Mouse (Mus musculus): Measurements from ENCODE around the gene Derl3.
"Not testable (repeated sequence)": the region's sequence is repeated elsewhere in the genome, so short reads cannot be mapped to it uniquely, and the experiment has no call there.

The Derl3 gene

DNA sequence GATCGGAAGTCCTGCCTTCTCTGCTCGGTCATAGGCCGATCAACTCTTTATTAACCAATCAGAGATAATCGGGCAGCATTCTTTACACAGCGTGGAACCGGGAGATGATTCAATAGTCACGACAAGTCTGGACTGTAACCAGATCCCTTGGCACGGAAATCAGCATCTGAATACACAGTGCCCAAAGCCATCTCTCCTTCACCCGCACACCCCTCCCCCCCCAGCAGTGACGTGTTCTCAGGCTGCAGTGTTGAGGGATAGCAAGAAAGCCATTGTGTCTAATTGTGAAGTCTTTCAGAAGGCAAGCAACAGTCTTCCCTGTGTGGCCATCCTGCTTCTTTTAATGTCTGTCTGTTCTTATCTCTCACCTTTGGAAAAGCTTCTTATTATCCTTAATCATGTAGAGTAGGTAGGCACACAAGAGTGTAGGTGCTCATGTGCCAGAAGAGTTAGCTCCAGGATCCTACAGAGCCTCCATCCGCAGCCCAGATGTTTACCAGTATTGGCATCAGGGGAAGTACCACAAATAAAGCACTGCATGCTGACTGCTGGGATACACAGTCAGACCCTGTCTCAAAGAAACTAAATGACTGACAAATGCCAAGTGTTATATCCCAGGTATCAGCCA is 20.2 kb upstream of the Derl3 start:
- peak; percentile 80 for ATAC-seq (ENCODE audit: low TSS enrichment)

DNA sequence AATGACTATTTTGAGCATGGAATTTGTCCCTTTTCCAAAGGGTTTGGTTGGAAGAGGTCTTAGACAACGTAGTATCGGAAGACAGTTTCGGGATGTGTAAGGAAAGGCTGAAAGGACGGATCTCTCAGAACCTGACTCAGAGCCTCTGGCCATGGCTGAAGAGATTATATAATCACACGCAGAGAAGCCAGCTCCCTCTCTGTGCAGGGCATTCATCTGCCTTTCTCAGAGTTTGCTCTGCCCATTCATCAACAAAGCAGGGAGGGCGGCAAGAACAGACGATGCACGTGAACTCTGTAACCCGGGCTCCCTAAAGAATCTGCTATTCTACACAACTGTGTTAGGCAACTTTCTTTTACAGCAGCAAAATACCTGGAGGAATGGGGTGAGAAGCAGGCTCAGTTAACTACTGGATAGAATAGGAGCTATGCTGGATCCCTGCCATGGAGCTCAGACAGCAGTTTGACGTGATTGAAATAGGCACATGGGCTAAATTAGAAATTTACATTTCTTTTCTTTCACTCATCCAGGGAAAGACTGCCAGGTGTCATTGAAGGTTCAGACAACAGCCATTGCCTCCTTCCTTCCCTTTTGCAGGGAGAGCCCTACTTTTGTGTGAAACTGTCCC is 19.6 kb upstream of the Derl3 start:
- peak; percentile 60 for ATAC-seq (ENCODE audit: low TSS enrichment)

DNA sequence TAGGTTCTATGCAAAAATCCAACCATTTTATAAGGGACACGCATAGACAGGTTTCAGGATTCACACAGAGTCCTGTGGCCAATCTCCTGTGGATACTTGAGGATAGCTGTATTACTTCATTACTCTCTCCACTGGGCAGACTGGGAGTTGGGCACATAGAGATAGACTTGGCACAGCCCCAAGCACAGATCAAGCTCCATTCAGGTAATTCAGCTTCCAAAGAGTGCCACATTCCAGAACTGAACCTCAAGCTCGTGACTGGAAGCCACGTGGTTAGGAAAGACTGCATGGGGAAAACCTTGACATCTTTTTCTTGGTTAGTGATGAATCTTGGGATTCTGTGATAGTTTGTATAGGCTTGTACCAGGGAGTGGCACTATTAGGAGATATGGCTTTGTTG is 14.4 kb upstream of the Derl3 start:
- no peak for ATAC-seq (ENCODE audit: low TSS enrichment)

DNA sequence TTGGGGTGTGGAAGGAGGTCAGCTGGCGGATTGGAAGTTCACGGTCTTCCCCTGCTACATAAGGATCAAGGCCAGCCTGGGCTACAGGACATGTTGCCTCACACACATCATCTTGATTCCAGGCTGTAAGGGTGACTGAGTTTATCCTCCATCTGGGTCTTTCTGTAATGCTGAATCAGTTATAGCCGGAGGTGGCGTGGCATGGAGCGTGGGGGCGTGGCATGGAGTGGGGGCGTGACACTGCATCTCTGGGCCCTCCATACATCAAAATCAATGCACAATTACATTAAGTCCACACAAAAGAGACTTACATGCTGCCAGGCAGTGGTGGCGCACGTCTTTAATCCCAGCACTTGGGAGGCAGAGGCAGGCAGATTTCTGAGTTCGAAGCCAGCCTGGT is 12.9 kb upstream of the Derl3 start:
- no peak for ATAC-seq (ENCODE audit: low TSS enrichment)

DNA sequence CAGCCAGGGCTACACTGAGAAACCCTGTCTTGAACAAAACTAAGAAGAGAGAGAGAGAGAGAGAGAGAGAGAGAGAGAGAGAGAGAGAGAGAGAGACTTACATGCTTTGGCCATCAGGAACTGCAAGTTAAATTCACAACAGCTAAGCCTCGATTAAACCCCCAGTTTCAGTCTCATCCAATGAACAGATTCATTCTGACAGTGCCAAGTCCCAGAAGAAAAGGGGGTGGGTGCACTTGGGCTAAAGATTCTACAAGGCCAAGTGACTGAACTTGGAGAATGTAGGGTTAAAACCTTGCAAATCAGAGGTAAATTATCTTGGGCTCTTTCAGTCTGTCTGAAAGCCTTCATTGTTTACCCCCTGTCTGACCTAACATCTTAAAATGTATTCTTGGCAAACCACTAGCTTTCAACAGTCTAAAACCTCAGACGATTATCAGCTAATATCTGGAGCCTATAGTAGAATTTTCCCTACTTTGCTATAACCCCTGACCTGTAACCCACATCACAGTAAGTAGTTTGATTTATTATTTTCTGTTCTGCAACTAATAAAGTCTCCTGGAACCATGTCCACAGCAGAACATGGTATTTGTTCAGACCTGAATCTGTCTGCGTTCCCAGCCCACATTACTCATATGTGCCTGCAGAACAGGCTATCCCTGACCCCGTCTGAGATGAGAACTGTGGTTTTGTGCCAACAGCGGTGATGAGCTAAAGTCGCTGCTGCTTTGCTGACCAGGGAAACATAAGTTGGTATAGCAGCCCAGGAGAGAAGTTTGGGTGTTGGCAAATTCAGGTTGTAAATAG is 12.2 kb upstream of the Derl3 start:
- no peak for ATAC-seq (ENCODE audit: low TSS enrichment)

DNA sequence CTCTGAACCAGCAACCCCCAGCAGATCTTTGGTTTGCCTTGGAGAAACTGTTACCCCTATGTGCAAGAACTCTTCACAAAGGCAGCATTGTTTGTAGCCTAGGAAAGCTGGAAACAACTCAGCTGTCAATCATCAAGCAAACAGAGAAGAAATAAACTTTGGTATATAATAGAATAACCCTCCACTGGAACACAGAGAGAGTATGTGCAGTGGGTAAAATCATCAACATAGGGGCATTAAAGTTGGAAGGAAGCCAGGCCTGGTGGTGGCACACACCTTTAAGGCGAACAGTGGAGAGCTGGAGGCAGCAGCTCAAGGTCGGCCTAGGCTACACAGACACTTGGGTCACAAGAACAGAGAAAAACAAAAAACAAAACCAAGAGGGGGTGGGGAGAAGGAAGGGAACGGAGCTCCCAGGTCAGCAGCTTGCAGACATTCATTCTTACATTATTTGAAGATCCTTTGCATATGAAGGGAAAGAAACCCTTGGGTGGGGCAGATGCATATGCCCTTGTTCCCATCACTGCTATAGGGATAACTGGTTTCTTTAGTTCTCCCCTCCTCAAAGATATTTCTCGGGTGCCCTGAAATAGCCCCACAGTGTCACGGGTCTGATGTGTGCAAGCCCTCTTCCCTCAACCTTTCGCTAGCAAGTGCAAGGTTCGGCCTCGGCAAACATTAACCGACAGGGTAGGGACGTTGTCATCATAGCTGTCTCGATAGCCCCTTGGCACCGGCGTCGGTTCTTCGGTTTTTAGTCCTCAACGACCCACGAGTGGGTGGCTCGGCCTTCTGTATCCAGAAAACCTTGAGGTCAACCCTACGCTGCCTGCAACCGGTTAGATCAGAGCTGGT is 11.4 kb upstream of the Derl3 start:
- ATAC-seq (ENCODE audit: low TSS enrichment) = no peak

DNA sequence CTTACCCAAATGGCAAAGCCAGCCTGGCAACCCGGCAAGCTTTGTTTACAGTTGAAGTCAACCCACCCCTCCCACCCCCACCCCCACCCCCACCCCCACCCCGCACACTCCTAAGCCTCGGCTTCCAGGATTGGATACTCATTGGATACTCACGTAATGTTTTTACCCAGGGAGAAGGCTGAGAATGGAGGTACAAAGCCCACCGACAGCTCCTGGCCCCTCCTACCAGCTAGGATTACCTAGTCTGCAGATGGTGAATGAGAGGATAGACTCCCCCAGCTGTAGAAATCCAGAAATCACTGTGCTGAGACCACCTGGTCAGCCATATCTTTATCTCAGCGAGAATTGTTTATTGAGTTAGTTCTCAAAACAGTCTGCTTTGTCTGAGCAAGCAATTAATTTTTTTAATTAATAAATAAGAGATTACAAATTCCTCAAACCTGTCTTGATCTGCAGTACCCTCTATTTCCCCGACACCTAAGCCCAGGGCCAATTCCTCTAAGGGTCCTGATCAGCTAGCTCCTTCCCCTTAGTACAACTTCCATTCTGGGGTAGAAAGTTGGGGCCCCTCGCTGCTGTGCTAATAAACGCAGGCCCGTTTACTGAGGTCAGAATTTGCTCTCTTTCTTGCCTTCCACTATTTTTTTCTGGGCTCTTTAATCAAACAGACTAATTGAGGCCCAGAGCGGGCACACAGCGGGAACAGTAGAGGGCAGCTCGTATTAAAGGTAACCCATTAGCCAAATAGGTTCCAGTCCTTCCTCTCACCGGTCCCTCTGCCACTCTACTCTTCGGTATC is 10.6 kb upstream of the Derl3 start:
- ATAC-seq (ENCODE audit: low TSS enrichment) = no peak

DNA sequence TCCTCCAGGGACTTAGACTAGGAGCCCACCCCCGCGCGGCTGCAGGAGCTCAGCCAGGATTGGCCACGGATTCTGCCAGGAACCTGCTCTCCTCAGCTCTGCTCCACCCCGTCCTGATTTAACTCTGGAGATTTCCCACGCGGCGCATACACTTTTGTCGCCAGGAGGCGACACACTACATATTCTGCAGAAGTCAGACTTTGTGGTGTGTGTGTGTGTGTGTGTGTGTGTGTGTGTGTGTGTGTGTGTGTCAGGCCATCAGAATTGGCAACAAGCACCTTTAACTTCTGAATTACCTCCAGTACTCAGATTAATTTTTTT is 10.0 kb upstream of the Derl3 start:
- peak; percentile 99 for ATAC-seq (ENCODE audit: low TSS enrichment)

DNA sequence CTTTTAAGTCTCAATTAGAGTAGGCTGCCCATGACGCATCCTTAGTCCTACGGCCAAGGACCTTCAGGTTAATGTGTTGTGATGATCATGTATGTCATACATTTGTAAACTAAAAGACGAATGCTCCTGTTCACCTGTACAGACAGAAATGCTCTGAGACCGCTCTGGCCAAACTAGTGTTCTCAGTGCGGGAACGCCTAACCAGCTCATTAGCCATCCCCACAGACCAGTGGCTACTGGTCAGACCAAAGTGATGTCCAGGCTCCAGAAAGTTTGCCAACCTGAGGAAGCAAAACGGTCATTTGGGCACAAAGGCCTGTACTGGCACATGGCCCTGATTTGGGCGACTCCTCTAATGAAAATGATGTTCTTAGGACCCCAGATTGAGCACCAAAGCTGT is 8.5 kb upstream of the Derl3 start:
- ATAC-seq (ENCODE audit: low TSS enrichment) = no peak

DNA sequence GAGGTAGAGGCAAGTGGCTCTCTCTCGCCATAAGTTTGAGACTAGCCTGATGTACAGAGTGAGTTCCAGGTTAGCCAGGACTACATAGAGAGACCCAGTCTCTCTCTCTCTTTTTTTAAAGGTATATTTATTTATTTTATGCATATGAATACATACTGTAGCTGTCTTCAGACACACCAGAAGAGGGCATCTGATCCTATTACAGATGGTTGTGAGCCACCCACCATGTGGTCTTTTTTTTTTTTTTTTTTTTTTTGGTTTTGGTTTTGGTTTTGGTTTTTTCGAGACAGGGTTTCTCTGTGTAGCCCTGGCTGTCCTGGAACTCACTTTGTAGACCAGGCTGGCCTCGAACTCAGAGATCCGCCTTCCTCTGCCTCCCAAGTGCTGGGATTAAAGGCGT is 5.7 kb upstream of the Derl3 start:
- not testable (repeated sequence) for ATAC-seq (ENCODE audit: low TSS enrichment)

DNA sequence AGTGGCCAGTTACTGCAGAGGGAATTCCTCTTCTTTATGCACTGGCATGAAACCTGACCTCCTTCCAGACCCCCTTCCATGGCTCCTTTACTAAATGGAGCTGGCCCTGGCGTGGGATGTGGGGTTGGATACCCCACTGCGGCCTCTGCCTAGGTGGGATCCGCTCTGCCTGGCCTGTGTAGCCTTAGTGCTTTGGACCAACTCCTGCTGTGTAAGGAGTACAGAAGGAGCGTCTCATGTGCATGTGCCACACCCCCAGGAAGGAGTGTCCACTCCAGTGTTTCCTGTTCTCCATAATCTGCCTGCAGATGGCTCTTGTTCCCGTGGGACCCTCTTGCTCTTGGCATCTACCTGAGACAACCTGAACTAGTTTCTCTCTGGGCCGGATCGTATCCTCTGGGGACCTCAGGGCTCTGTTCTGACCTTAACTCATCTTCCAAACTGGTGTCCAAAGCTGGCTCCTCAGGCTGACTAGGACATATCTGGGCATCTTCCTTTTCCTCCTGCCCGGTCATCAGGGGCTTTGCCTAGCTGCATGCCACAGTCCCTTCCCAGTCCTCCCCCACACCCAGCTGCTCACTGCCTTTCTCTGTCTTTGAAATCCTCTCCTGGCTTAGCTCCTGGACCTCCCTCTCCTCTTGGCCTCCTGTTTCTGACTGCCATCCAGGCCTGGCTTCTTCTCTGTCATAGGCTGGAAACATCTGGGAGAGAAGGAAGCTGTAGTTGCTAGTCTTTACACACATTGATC is 3.6 kb upstream of the Derl3 start:
- ATAC-seq (ENCODE audit: low TSS enrichment) = no peak

DNA sequence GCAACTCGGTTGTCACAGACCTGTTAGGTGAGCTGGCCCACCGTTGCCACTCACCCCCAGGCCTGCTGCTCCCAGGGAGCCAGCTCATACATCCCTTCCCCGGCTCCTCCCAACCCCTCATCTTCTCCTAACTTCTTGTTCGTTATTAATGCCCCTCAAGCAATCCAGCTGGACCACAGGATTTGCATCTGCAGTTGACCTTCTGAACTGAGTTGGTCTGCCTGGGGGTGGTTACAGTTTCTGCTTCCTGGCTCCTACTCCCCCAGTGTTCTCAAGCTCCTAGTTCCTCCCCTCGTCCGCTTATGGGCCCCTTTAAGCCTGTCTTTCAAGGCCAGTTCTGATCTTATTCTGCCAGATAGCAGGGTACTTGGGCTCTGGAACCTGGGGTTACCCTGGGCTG is 1.4 kb downstream of the Derl3 start:
- no peak for ATAC-seq (ENCODE audit: low TSS enrichment)

DNA sequence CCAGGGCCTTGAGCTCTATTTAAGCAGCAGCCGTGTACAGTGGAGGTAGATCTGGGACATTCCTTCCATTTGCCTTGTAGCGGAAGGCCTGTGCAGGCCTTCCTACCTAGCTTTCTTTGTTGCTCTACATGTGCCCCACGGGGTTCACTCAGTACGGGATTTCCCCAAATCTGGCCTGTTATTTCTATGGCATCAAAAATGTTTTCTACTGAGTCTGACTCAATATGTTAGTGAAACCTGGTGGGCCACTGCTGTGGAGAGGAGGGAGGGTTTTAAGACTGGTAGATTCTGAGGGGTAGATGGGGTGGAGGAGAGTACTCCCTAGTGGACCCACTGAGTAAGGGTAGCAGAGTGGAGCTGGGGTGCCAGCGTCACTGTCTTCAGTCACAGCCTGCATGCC is 2.5 kb downstream of the Derl3 start:
- ATAC-seq (ENCODE audit: low TSS enrichment) = no peak

DNA sequence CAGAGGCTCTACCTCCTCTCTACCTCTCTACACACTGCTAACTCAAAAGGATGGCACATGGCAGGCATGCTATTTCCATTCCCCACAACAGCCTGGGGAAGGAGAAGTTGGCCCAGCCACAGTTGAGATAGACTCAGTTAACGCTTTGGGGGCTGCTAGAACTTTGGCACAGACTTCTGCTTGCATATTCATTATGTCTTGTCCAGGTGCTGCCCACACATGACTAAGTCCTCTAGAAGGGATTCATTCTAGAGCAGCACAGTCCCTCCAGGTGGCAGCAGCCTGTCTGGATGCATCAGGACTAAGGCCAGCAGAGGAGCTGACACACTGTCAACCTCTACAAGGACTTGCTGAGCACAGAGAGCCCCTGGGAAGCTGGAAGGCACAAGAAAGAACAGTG is 3.0 kb downstream of the Derl3 start:
- peak; percentile 61 for ATAC-seq (ENCODE audit: low TSS enrichment)

DNA sequence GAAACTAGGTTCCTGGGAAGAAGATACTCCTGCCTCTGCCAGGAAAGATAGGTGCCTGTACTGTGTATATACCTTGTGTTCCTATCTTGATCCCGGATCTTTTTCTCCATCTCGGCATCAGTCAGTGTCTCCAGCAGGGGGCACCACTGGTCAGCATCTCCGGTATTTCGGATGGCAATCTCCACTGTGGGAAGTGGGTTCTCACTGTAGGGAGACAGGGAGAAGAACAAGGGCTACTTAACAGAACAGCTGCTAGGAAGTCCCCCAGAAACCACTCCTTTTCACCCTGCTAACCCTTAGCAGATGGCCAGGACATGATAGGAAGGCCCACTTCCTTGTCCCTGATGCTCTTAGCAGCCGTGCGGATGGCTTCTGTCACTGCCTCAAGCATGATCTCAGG is 4.2 kb downstream of the Derl3 start:
- ATAC-seq (ENCODE audit: low TSS enrichment) = 0 out of 2 replicates have a peak, but pooled peaks have one; percentile 12

DNA sequence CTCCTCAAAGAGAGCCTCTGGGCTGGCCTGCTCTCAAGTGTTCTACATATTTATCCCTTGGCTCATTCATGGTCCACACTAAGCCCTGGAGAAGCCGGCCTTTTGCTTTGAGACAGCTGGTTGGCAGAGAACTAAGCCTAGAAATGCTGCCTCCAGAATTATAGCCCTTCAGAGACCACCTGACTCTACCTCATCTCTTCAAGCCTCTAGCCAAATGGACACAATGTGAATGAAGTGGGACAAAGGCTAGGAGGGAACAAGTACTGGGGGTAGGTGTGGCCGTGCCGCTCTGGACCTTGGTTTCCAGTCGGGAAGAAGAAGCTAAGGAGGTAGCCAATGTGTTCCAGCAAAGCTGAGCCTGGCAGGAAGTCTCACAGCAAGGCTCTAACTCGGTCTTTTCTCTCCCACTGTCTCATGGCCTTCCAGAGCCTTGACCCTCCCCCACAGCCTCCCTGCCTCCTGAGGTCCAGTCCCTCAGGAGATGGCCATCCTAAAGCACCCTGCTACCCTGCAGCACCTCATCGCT is 4.9 kb downstream of the Derl3 start:
- ATAC-seq (ENCODE audit: low TSS enrichment) = no peak

DNA sequence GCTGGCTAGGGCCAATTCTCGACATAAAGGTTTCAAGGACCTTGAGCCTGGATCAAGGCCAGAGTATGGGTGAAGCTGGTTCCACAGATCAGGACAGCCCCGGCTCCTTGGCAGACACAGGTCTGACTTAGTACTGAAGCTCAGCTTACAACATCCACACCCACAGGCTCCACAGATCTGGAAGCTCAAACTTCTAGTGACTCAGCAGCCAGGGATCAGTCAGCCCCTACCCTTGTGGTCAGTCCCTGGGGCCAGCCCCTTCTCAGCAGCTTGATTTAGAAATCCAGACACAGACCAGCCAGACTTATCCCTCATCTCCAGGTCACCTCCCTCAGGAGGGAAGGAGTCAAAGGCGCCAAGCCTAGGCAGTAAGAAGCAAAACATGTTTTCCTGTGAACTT is 5.6 kb downstream of the Derl3 start:
- ATAC-seq (ENCODE audit: low TSS enrichment) = no peak

DNA sequence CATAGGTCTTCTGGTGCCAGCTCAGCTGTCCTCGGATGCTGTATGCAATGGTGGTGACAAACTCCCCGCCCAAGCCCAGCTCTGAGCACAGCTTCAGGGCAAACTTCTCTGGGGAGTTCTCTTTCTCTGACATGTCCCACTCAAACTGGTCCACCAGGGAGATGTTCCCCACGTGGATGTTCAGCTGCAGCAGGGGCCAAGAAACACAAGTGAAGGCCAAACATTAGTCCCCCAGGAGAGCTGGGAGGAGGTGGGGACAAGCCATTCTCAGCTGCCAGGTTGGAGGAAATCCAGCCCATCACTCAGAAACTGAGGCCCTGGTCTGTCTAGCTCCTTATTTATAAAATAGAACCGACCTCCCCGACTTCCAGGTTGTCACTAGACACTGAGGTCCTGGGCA is 11.2 kb downstream of the Derl3 start:
- no peak for ATAC-seq (ENCODE audit: low TSS enrichment)

DNA sequence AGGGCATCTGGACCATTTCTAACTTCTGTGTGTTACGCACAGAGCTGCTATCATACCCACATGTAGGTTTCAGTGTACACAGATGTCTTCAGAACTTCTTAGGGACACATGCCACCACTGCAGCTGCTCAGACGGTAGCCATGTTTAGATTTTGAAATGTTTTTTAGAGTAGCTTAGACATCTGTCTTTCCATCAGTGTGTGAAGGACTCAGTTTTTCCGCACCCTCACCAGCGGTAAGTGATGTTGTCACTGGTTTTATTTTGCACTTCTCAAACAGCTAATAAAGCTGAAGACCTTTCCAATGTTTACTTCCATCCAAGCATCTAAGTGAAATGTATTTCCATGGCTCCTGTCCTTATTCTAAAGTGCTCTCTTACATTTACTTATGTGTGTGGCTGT is 13.7 kb downstream of the Derl3 start:
- no peak for ATAC-seq (ENCODE audit: low TSS enrichment)

DNA sequence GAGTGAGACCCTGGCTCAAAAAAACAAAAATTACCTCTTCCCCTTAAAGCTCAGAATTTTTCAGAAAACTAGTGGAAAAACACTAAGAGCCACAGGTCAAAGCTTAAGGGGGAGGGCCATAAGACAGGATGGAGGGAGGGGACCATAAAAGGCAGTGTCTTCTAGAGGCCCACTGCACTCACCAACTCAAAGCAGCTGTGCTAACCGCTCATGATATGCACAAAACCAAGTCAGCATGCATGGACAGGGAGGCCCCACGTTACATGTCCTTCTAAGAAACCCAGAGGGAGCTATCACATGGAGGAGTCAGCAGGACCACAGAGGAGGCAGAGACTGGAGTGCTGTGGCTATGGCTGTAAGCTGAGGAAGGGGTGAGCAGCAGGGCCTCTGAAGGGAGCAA is 17.5 kb downstream of the Derl3 start:
- no peak for ATAC-seq (ENCODE audit: low TSS enrichment)

Measured in frontal cortex, adult (tissue).